Mouse (Mus musculus): ENCODE results near the gene Trp53bp2. TPM values are rescaled to one million over a fixed set of nuclear protein-coding genes. Genes with fewer than 3 reads are reported as not detected.
A peak's percentile ranks its signal among the peaks of the same experiment; 100 is the strongest.

Trp53bp2 gene
- total and polyA plus RNA-seq, 2 experiments from 2014 or later, result 9.9 to 21.1 TPM

- Histone ChIP-seq H3K4me1 (ENCODE audit: insufficient read depth, low read length) (no peaks in the 10 kb centered on the region), H3K9ac (replicated peaks; ENCODE audit: low read length, poor library complexity, severe bottlenecking) (no peak overlapping the region), H3K27ac (ENCODE audit: low read depth, low read length) (no peak overlapping the region), H3K9me3 (ENCODE audit: low read length) (no peaks in the 10 kb centered on the region), H3K4me2 (ENCODE audit: low read depth, low read length, poor library complexity, severe bottlenecking) (no peak overlapping the region), H3K27me3 (ENCODE audit: insufficient read depth, low read length) (no peaks in the 10 kb centered on the region), H3K36me3 (ENCODE audit: insufficient read depth, low read length) (peaks cover 8% of the 10 kb centered on the region; the same call in 1 of the 2 replicates), H3K4me3 (ENCODE audit: low read depth, low read length) (no peak overlapping the region)
- peak; percentile 47 for DNase-seq (ENCODE audit: low spot score)
- TF ChIP-seq CTCF (IDR thresholded peaks at IDR 0.05), result no peak
- ATAC-seq (ENCODE audit: low FRiP score), result no peak
- WGBS, result 65% methylated on average over 1 of the region's 1 CpGs
Observed at GRCm38 (mm10) chr1:182427426-182427825, 18.5 kb downstream of the Trp53bp2 start.

GRCm38 (mm10) chr1:182429826-182430225, 20.9 kb downstream of the Trp53bp2 start:
- DNase-seq (ENCODE audit: low spot score) (no peak), ATAC-seq (ENCODE audit: low FRiP score) (no peak)
- Histone ChIP-seq H3K4me1 (ENCODE audit: insufficient read depth, low read length) (no peaks in the 10 kb centered on the region), H3K4me2 (ENCODE audit: low read depth, low read length, poor library complexity, severe bottlenecking) (no peak overlapping the region), H3K9me3 (ENCODE audit: low read length) (no peaks in the 10 kb centered on the region), H3K4me3 (ENCODE audit: low read depth, low read length) (no peak overlapping the region), H3K9ac (replicated peaks; ENCODE audit: low read length, poor library complexity, severe bottlenecking) (no peak overlapping the region), H3K27ac (ENCODE audit: low read depth, low read length) (no peak overlapping the region), H3K36me3 (ENCODE audit: insufficient read depth, low read length) (peaks cover 15% of the 10 kb centered on the region; the same call in 1 of the 2 replicates), H3K27me3 (ENCODE audit: insufficient read depth, low read length) (no peaks in the 10 kb centered on the region)
- 81% methylated on average over 3 of the region's 3 CpGs for WGBS
- no peak for TF ChIP-seq CTCF (IDR thresholded peaks at IDR 0.05)

DNA sequence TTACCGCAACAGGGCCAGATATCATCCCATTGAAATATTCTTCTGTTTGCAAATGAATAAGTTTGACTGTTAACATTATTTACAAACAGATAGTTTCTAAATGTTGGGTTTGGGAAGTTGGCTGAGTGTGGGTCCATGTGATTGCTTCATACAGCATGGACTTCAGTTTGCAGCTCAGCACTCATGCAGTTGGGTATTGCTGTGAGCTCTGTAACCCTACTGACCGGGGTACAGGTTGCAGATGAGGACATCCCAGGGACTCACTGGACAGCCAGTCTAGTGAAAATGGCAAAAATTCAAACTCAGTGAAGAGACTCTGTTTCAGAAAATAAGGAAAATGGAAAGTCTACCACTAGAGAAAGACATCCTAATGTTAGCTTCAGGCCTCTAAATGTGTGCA, 21.7 kb downstream of the Trp53bp2 start:
- Histone ChIP-seq H3K27ac (ENCODE audit: low read depth, low read length) (no peak overlapping the region), H3K27me3 (ENCODE audit: insufficient read depth, low read length) (no peaks in the 10 kb centered on the region), H3K9me3 (ENCODE audit: low read length) (no peaks in the 10 kb centered on the region), H3K4me1 (ENCODE audit: insufficient read depth, low read length) (no peaks in the 10 kb centered on the region), H3K36me3 (ENCODE audit: insufficient read depth, low read length) (peaks cover 15% of the 10 kb centered on the region; the same call in 1 of the 2 replicates), H3K4me2 (ENCODE audit: low read depth, low read length, poor library complexity, severe bottlenecking) (no peak overlapping the region), H3K9ac (replicated peaks; ENCODE audit: low read length, poor library complexity, severe bottlenecking) (no peak overlapping the region), H3K4me3 (ENCODE audit: low read depth, low read length) (no peak overlapping the region)
- TF ChIP-seq CTCF (IDR thresholded peaks at IDR 0.05), result no peak
- 97% methylated on average over 2 of the region's 2 CpGs for WGBS
- ATAC-seq (ENCODE audit: low FRiP score), result no peak
- DNase-seq (ENCODE audit: low spot score), result no peak

DNA sequence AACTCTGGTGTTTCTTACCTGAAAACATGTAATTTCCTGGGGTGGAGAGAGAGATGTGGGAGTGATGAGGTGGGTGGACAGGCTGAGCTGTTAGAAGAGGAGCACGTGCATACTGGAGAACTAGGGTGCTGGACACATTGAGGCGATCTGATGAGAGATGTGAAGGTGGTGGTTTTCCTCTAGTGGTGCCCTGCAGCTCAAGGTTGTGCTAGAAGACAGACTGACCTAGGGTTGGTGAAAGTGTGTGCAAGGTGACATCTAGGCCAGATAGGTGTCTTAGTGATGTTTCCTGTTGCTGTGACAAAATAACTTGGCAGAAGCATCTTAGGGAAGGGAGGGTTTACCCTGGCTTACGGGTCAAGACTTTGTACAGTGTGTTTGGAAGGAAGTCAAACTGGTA, 23.1 kb downstream of the Trp53bp2 start:
- ATAC-seq (ENCODE audit: low FRiP score), result no peak
- no peak for DNase-seq (ENCODE audit: low spot score)
- Histone ChIP-seq H3K36me3 (ENCODE audit: insufficient read depth, low read length) (peaks cover 19% of the 10 kb centered on the region; the same call in 1 of the 2 replicates), H3K9me3 (ENCODE audit: low read length) (no peaks in the 10 kb centered on the region), H3K27me3 (ENCODE audit: insufficient read depth, low read length) (no peaks in the 10 kb centered on the region), H3K9ac (replicated peaks; ENCODE audit: low read length, poor library complexity, severe bottlenecking) (no peak overlapping the region), H3K4me1 (ENCODE audit: insufficient read depth, low read length) (no peaks in the 10 kb centered on the region), H3K4me3 (ENCODE audit: low read depth, low read length) (no peak overlapping the region), H3K4me2 (ENCODE audit: low read depth, low read length, poor library complexity, severe bottlenecking) (no peak overlapping the region), H3K27ac (ENCODE audit: low read depth, low read length) (no peak overlapping the region)
- TF ChIP-seq CTCF (IDR thresholded peaks at IDR 0.05), result no peak
- 95% methylated on average over 3 of the region's 3 CpGs for WGBS

DNA sequence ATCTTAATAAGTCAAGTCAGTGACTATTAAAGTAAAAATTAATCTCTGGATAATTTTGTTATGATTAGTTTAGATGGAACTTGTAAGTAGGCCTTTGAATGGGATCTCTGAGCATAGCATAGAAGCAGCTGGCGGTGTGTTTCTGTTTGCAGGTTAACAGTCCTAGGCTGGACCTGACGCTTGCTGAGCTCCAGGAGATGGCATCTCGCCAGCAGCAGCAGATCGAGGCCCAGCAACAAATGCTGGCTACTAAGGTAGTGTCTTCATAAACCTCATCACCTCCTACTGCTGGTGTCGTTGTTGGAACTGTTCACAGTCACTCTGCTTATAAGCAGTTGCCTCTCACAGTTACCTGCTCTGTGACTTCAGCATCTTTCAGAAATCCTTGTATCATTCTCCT, 27.8 kb downstream of the Trp53bp2 start:
- H3K9ac ChIP-seq (replicated peaks; ENCODE audit: low read length, poor library complexity, severe bottlenecking), result no peak overlapping the region
- H3K4me1 ChIP-seq (ENCODE audit: insufficient read depth, low read length), result no peaks in the 10 kb centered on the region
- ATAC-seq (ENCODE audit: low FRiP score) (no peak), DNase-seq (ENCODE audit: low spot score) (no peak)
- 86% methylated on average over 5 of the region's 5 CpGs for WGBS
- TF ChIP-seq CTCF (IDR thresholded peaks at IDR 0.05), result no peak
- H3K36me3 ChIP-seq (ENCODE audit: insufficient read depth, low read length), result peaks cover 29% of the 10 kb centered on the region; the same call in 1 of the 2 replicates
- H3K9me3 ChIP-seq (ENCODE audit: low read length), result no peaks in the 10 kb centered on the region
- no peaks in the 10 kb centered on the region for H3K27me3 ChIP-seq (ENCODE audit: insufficient read depth, low read length)
- H3K27ac ChIP-seq (ENCODE audit: low read depth, low read length), result no peak overlapping the region
- no peak overlapping the region for H3K4me3 ChIP-seq (ENCODE audit: low read depth, low read length)
- H3K4me2 ChIP-seq (ENCODE audit: low read depth, low read length, poor library complexity, severe bottlenecking), result no peak overlapping the region

GRCm38 (mm10) chr1:182439546-182440222, 30.7 kb downstream of the Trp53bp2 start:
- TF ChIP-seq CTCF (IDR thresholded peaks at IDR 0.05), result no peak
- Histone ChIP-seq H3K4me2 (ENCODE audit: low read depth, low read length, poor library complexity, severe bottlenecking) (no peak overlapping the region), H3K9ac (replicated peaks; ENCODE audit: low read length, poor library complexity, severe bottlenecking) (no peak overlapping the region), H3K4me1 (ENCODE audit: insufficient read depth, low read length) (no peaks in the 10 kb centered on the region), H3K36me3 (ENCODE audit: insufficient read depth, low read length) (peaks cover 34% of the 10 kb centered on the region), H3K4me3 (ENCODE audit: low read depth, low read length) (no peak overlapping the region), H3K27me3 (ENCODE audit: insufficient read depth, low read length) (no peaks in the 10 kb centered on the region), H3K9me3 (ENCODE audit: low read length) (no peaks in the 10 kb centered on the region), H3K27ac (ENCODE audit: low read depth, low read length) (no peak overlapping the region)
- ATAC-seq (ENCODE audit: low FRiP score) (no peak), DNase-seq (ENCODE audit: low spot score) (peak; percentile 46)
- 76% methylated on average over 5 of the region's 5 CpGs for WGBS

All from midbrain, postnatal 0 days (tissue).